Mouse (Mus musculus) forebrain, embryonic 11.5 days (tissue): Measurements from ENCODE around the gene Polr2e. TPM values are rescaled to one million over a fixed set of nuclear protein-coding genes. Genes with fewer than 3 reads are reported as not detected.
"Not testable (repeated sequence)": the region's sequence is repeated elsewhere in the genome, so short reads cannot be mapped to it uniquely, and the experiment has no call there.

Source experiments
- ATAC-seq: fragments of 200-750 bp; cut with Nextera tagmentation; replicated peaks from 2 replicates; pipeline ENCODE4 v1.8.0; 2017; ENCODE audit warnings: moderate TSS enrichment; ENCODE audit not compliant: low FRiP score
- DNase-seq: peaks from one replicate; pipeline ENCODE4 v3.0.0-alpha.2; 2017; ENCODE audit warnings: low spot score
- H3K27ac ChIP-seq: fragments of 300-500 bp; sonication (generic); 2 replicates; pipeline ENCODE4 v1.5.1; 2014; ENCODE audit warnings: low read depth, low read length
- H3K27me3 ChIP-seq: fragments of 300-500 bp; sonication (generic); 2 replicates; pipeline ENCODE4 v1.6.1; 2014; ENCODE audit warnings: mild to moderate bottlenecking, low read length, mixed read lengths; ENCODE audit not compliant: control insufficient read depth, insufficient read depth
- H3K36me3 ChIP-seq: fragments of 300-500 bp; sonication (generic); 2 replicates; pipeline ENCODE4 v1.6.1; 2014; ENCODE audit warnings: mild to moderate bottlenecking, low read length, moderate library complexity, mixed read lengths; ENCODE audit not compliant: control insufficient read depth, insufficient read depth
- H3K4me1 ChIP-seq: fragments of 300-500 bp; sonication (generic); replicated peaks from 2 replicates; pipeline ENCODE4 v1.6.1; 2014; ENCODE audit warnings: low read length, mixed read lengths; ENCODE audit not compliant: control insufficient read depth, insufficient read depth
- H3K4me2 ChIP-seq: fragments of 300-500 bp; sonication (generic); 2 replicates; pipeline ENCODE4 v1.6.1; 2014; ENCODE audit warnings: low read depth, mild to moderate bottlenecking, low read length, moderate library complexity, mixed read lengths; ENCODE audit not compliant: severe bottlenecking
- H3K4me3 ChIP-seq: fragments of 300-500 bp; sonication (generic); 2 replicates; pipeline ENCODE4 v1.5.1; 2014; ENCODE audit warnings: low read depth, low read length
- H3K9ac ChIP-seq: fragments of 300-500 bp; sonication (generic); 2 replicates; pipeline ENCODE4 v1.6.1; 2014; ENCODE audit warnings: low read length
- H3K9me3 ChIP-seq: fragments of 300-500 bp; sonication (generic); 2 replicates; pipeline ENCODE4 v1.6.1; 2016; ENCODE audit warnings: low read length, mixed read lengths; ENCODE audit not compliant: control insufficient read depth
- WGBS: fragments of 180-500 bp; shearing (Covaris S2); extraction: QIAGEN DNeasy Blood & Tissue Kit; methylation state at CpG from one replicate; pipeline ENCODE4 v1.1.7; 2014; 5-methylcytosine and 5-hydroxymethylcytosine counted together
- polyA plus RNA-seq: library from polyadenylated mRNA; unstranded; fragments of >200 nt; fragmentation: Nextera tagmentation; extraction: Ambion mirVana; gene quantifications from 2 replicates; pipeline ENCODE4 v1.2.1, GENCODE M21; 2014

The Polr2e gene
- polyA plus RNA-seq, 1 experiment from 2014 or later, result 217 TPM

GRCm38 (mm10) chr10:80054911-80055310, 15.3 kb upstream of the Polr2e start:
- WGBS, result 52% methylated on average over 3 of the region's 3 CpGs
- H3K27ac ChIP-seq, DNase-seq, H3K9me3 ChIP-seq, H3K4me1 ChIP-seq, H3K36me3 ChIP-seq, H3K27me3 ChIP-seq, ATAC-seq: not testable (repeated sequence)
- H3K4me2 ChIP-seq, result peak overlapping the region; percentile 79
- peak overlapping the region; percentile 75 for H3K4me3 ChIP-seq
- H3K9ac ChIP-seq, result peak overlapping the region; percentile 88

- Histone ChIP-seq H3K4me1 (peaks cover 10% of the 10 kb centered on the region; the same call in 1 of the 2 replicates), H3K4me2 (peak overlapping the region; percentile 79)
These were observed 14.5 kb upstream of the Polr2e start for GRCm38 (mm10) chr10:80053831-80054815.

GRCm38 (mm10) chr10:80053259-80053780, 13.7 kb upstream of the Polr2e start:
- Histone ChIP-seq H3K9ac (peak overlapping the region; percentile 88), H3K4me3 (peak overlapping the region; percentile 75), H3K4me1 (peaks cover 17% of the 10 kb centered on the region), H3K4me2 (peak overlapping the region; percentile 79), H3K36me3 (no peaks in the 10 kb centered on the region; the same call in 1 of the 2 replicates), H3K27ac (peak overlapping the region; percentile 95), H3K9me3 (no peaks in the 10 kb centered on the region), H3K27me3 (no peaks in the 10 kb centered on the region)
- under 1% methylated on average over 47 of the region's 47 CpGs for WGBS
- DNase-seq, result peak; percentile 100
- ATAC-seq, result peak; percentile 94

More at GRCm38 (mm10) chr10:80053831-80054815, 14.5 kb upstream of the Polr2e start:
- H3K9me3 ChIP-seq, result no peaks in the 10 kb centered on the region
- no peaks in the 10 kb centered on the region; the same call in 1 of the 2 replicates for H3K36me3 ChIP-seq
- no peaks in the 10 kb centered on the region for H3K27me3 ChIP-seq
- H3K4me3 ChIP-seq, result peak overlapping the region; percentile 75
- peak; percentile 62 for ATAC-seq
- DNase-seq, result no peak
- WGBS, result 3% methylated on average over 77 of the region's 77 CpGs
- peak overlapping the region; percentile 88 for H3K9ac ChIP-seq
- H3K27ac ChIP-seq, result peak overlapping the region; percentile 95

- no peak overlapping the region for H3K9ac ChIP-seq
- DNase-seq, result no peak
- no peak overlapping the region for H3K4me3 ChIP-seq
- no peaks in the 10 kb centered on the region; the same call in 1 of the 2 replicates for H3K36me3 ChIP-seq
- no peak overlapping the region for H3K27ac ChIP-seq
- H3K9me3 ChIP-seq, result no peaks in the 10 kb centered on the region
- peaks cover 20% of the 10 kb centered on the region for H3K4me1 ChIP-seq
- no peaks in the 10 kb centered on the region for H3K27me3 ChIP-seq
- ATAC-seq, result no peak
- H3K4me2 ChIP-seq, result no peak overlapping the region
- WGBS, result 76% methylated on average over 5 of the region's 5 CpGs
These were observed 12.8 kb upstream of the Polr2e start for GRCm38 (mm10) chr10:80052374-80052764.

GRCm38 (mm10) chr10:80051618-80052373, 12.2 kb upstream of the Polr2e start:
- Histone ChIP-seq H3K4me1 (peaks cover 20% of the 10 kb centered on the region), H3K4me3 (no peak overlapping the region), H3K4me2 (no peak overlapping the region), H3K27ac (no peak overlapping the region), H3K36me3 (no peaks in the 10 kb centered on the region; the same call in 1 of the 2 replicates), H3K27me3 (no peaks in the 10 kb centered on the region), H3K9ac (no peak overlapping the region), H3K9me3 (no peaks in the 10 kb centered on the region)
- ATAC-seq (no peak), DNase-seq (no peak)
- WGBS, result 26% methylated on average over 14 of the region's 14 CpGs

GRCm38 (mm10) chr10:80050885-80051617, 11.5 kb upstream of the Polr2e start:
- no peak for ATAC-seq
- H3K9me3 ChIP-seq, result no peaks in the 10 kb centered on the region
- H3K4me3 ChIP-seq, result no peak overlapping the region
- DNase-seq, result no peak
- WGBS, result 8% methylated on average over 15 of the region's 15 CpGs
- H3K9ac ChIP-seq, result peak overlapping the region; percentile 30; the same call in 1 of the 2 replicates
- peaks cover 20% of the 10 kb centered on the region for H3K4me1 ChIP-seq
- no peak overlapping the region for H3K27ac ChIP-seq
- no peak overlapping the region for H3K4me2 ChIP-seq
- H3K27me3 ChIP-seq, result no peaks in the 10 kb centered on the region
- H3K36me3 ChIP-seq, result no peaks in the 10 kb centered on the region

- H3K27me3 ChIP-seq, result no peaks in the 10 kb centered on the region
- DNase-seq (no peak), ATAC-seq (no peak)
- no peak overlapping the region for H3K4me2 ChIP-seq
- 13% methylated on average over 6 of the region's 6 CpGs for WGBS
- no peak overlapping the region; the same call in 1 of the 2 replicates for H3K9ac ChIP-seq
- H3K4me3 ChIP-seq, result no peak overlapping the region
- H3K36me3 ChIP-seq, result no peaks in the 10 kb centered on the region
- H3K4me1 ChIP-seq, result peaks cover 17% of the 10 kb centered on the region
- H3K9me3 ChIP-seq, result no peaks in the 10 kb centered on the region
- H3K27ac ChIP-seq, result no peak overlapping the region
These were observed 10.6 kb upstream of the Polr2e start for GRCm38 (mm10) chr10:80050244-80050643.

GRCm38 (mm10) chr10:80048834-80049233, 9.2 kb upstream of the Polr2e start:
- no peak overlapping the region for H3K4me2 ChIP-seq
- H3K36me3 ChIP-seq, result no peaks in the 10 kb centered on the region
- ATAC-seq, result no peak
- no peak for DNase-seq
- H3K27me3 ChIP-seq, result no peaks in the 10 kb centered on the region
- no peak overlapping the region for H3K9ac ChIP-seq
- no peaks in the 10 kb centered on the region for H3K9me3 ChIP-seq
- no peak overlapping the region for H3K4me3 ChIP-seq
- WGBS, result 58% methylated on average over 3 of the region's 3 CpGs
- peaks cover 13% of the 10 kb centered on the region for H3K4me1 ChIP-seq
- peak overlapping the region; percentile 5; the same call in 1 of the 2 replicates for H3K27ac ChIP-seq
